Mouse (Mus musculus) lung, adult 2 months (tissue): ENCODE results near the gene Trp53.

ENCODE experiments used
- CTCF ChIP-seq: fragments of 200-500 bp; IDR thresholded peaks from 2 replicates; pipeline ENCODE4 v1.5.1; 2011; ENCODE audit warnings: mild to moderate bottlenecking, low read length, control low read depth; ENCODE audit not compliant: insufficient read depth
- POLR2A ChIP-seq: fragments of 200-500 bp; IDR thresholded peaks from 2 replicates; pipeline ENCODE4 v1.6.1; 2011; ENCODE audit warnings: low read depth, mild to moderate bottlenecking, control low read depth, low read length, borderline replicate concordance; ENCODE audit errors: extremely low read depth

DNA sequence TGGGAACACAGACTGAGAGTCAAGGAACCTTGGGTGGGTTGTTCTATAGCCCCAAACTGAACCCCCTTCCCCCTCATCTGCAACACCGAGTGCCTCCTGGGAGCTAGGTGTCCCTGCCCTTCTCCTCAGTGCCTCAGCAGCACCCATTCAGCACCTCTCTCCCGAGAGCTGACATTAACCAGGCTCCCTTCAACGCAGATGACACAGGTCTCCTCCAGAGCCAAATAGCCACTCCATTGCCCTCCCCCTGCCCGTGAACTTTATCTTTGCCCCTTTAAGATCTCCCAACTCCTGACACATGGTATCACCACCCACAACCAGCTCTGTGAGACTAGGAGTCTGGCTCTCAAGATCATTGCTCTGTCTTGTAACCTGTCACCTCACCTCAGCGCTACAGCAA lies 21.0 kb upstream of the Trp53 start:
- TF ChIP-seq CTCF (no peak), POLR2A (no peak)
